Mouse (Mus musculus) hindbrain, embryonic 12.5 days (tissue): ENCODE results near the gene Ppil1. TPM values are rescaled to one million over a fixed set of nuclear protein-coding genes. Genes with fewer than 3 reads are reported as not detected.
A peak's percentile ranks its signal among the peaks of the same experiment; 100 is the strongest.

Source experiments
- ATAC-seq: fragments of 200-750 bp; cut with Nextera tagmentation; 2 replicates; pipeline ENCODE4 v1.8.0; 2017; ENCODE audit warnings: moderate TSS enrichment; ENCODE audit not compliant: low FRiP score
- H3K27ac ChIP-seq: fragments of 300-500 bp; sonication (generic); 2 replicates; pipeline ENCODE4 v1.5.1; 2016; ENCODE audit warnings: mild to moderate bottlenecking
- H3K27me3 ChIP-seq: fragments of 300-500 bp; sonication (generic); 2 replicates; pipeline ENCODE4 v1.6.1; 2016; ENCODE audit warnings: mild to moderate bottlenecking
- H3K36me3 ChIP-seq: fragments of 300-500 bp; sonication (generic); 2 replicates; pipeline ENCODE4 v1.6.1; 2016; ENCODE audit warnings: mild to moderate bottlenecking
- H3K4me1 ChIP-seq: fragments of 300-500 bp; sonication (generic); 2 replicates; pipeline ENCODE4 v1.6.1; 2016
- H3K4me2 ChIP-seq: fragments of 300-500 bp; sonication (generic); replicated peaks from 2 replicates; pipeline ENCODE4 v1.6.1; 2016; ENCODE audit warnings: mild to moderate bottlenecking
- H3K4me3 ChIP-seq: fragments of 300-500 bp; sonication (generic); 2 replicates; pipeline ENCODE4 v1.5.1; 2016; ENCODE audit warnings: mild to moderate bottlenecking
- H3K9ac ChIP-seq: fragments of 300-500 bp; sonication (generic); 2 replicates; pipeline ENCODE4 v1.6.1; 2016; ENCODE audit warnings: mild to moderate bottlenecking, moderate library complexity
- H3K9me3 ChIP-seq: fragments of 300-500 bp; sonication (generic); replicated peaks from 2 replicates; pipeline ENCODE4 v1.6.1; 2016; ENCODE audit warnings: mild to moderate bottlenecking
- WGBS: fragments of 180-500 bp; shearing (Covaris S2); methylation state at CpG from one replicate; pipeline ENCODE4 v1.1.7; 2016; 5-methylcytosine and 5-hydroxymethylcytosine counted together
- polyA plus RNA-seq: library from polyadenylated mRNA; unstranded; fragments of >200 nt; fragmentation: Nextera tagmentation; extraction: Ambion mirVana; gene quantifications from 2 replicates; pipeline ENCODE4 v1.2.1, GENCODE M21; 2016

Ppil1 gene
- polyA plus RNA-seq, 1 experiment from 2014 or later = 105 TPM

DNA sequence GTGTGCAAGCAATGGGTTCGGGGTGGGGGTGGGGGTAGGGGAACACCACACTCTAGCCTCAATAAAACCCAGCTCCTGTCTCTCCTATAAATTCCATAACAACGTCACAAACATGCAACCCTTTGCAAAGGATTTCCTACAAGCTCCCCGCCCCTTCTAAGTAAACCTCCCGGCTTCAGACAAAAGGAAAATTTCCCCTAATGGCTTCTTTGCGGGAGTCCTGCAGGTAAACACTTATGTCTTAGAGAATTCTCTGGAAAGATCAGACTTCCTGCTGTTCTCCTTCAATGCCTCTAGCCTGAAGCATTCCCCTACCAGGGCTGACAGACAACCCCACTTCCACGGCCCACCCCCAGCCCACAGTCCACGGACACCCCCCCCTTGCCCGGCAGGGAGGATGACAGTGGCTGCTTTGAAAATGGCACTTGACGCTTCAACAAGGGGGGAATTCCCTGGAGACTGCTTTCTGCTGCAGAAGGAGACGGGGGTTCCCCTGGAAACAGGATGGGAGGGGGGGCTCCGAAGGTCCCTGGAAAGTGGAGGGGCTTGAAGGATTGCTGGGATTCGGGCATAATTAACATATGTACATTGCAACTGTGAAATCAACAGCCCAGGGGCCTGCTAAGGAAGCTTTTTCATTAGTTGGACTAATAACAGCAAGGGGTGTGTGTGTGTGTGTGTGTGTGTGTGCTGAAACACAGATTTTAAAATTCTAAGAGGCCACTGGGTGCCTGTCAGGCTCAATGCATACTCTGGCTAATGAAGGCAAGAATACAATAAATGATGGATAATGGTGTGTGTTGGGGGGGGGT is 50.4 kb downstream of the Ppil1 start:
- H3K4me2 ChIP-seq = peak overlapping the region; percentile 43
- 7% methylated on average over 12 of the region's 12 CpGs for WGBS
- H3K36me3 ChIP-seq = no peaks in the 10 kb centered on the region
- no peak overlapping the region for H3K4me3 ChIP-seq
- peaks cover 43% of the 10 kb centered on the region for H3K4me1 ChIP-seq
- H3K9ac ChIP-seq = peak overlapping the region; percentile 28; the same call in 1 of the 2 replicates
- peak; percentile 77 for ATAC-seq
- H3K9me3 ChIP-seq = no peaks in the 10 kb centered on the region
- peak overlapping the region; percentile 84 for H3K27ac ChIP-seq
- no peaks in the 10 kb centered on the region for H3K27me3 ChIP-seq

DNA sequence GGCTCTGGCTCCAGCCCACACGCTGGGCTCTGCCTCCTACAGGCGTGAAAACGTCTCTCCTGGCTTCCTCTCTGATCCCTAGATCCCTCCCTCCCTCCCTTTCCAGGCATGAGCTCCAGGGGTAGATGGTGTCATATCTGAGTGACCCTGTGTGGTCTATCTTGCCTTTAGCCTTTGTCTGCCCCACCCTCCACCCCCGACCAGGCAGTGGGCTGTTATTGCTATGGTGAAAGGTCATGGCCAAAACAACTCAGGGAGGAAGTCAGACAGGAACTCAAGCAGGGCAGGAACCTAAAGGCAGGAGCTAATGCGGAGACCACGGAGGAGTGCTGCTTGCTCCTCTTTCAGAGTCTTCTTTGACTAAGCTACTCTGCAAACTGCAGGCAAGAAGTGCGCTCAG is 52.1 kb downstream of the Ppil1 start:
- Histone ChIP-seq H3K9me3 (no peaks in the 10 kb centered on the region), H3K27ac (no peak overlapping the region), H3K4me1 (peaks cover 43% of the 10 kb centered on the region), H3K36me3 (no peaks in the 10 kb centered on the region), H3K4me3 (no peak overlapping the region), H3K27me3 (no peaks in the 10 kb centered on the region), H3K4me2 (no peak overlapping the region), H3K9ac (no peak overlapping the region)
- WGBS = 54% methylated on average over 7 of the region's 7 CpGs
- ATAC-seq = no peak

DNA sequence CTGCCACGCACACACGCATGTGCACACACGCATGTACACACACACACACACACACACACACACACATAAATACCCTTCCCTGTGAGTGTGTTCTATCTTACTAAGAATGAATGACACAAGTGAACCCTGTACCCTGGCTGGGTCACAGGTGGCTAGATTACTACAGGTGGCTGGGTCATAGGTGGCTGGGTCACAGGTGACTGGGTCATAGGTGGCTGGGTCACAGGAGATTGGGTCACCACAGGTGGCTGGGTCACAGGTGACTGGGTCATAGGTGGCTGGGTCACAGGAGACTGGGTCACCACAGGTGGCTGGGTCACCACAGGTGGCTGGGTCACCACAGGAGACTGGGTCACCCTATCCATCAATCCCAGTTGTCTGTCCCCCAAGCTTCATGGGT is 53.9 kb downstream of the Ppil1 start:
- no peaks in the 10 kb centered on the region for H3K27me3 ChIP-seq
- no peak overlapping the region for H3K4me2 ChIP-seq
- H3K4me1 ChIP-seq = peaks cover 35% of the 10 kb centered on the region
- H3K4me3 ChIP-seq = no peak overlapping the region
- no peaks in the 10 kb centered on the region for H3K9me3 ChIP-seq
- no peaks in the 10 kb centered on the region for H3K36me3 ChIP-seq
- ATAC-seq = no peak
- 96% methylated on average over 3 of the region's 3 CpGs for WGBS
- H3K9ac ChIP-seq = no peak overlapping the region
- H3K27ac ChIP-seq = no peak overlapping the region

DNA sequence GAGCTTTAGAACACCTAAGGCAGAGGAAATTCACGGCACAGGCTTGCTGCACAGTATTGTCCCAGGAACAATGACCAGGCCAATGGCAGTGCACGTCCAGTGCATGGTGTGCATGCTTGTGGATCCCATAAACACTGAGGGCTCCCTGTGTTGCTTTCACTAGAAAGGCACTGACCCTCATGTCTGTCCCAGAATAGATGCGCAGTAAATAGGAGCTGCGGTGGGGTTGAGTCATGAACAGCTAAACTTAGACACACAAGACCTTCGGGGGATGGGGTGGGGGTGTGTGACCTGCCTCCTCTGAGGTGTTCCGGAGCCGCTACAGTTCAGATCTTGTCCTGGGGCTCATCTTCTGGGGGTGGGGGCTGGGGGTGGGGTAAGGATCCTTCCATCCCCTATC is 57.9 kb downstream of the Ppil1 start:
- Histone ChIP-seq H3K9ac (no peak overlapping the region), H3K27me3 (no peaks in the 10 kb centered on the region), H3K4me1 (peaks cover 1% of the 10 kb centered on the region), H3K36me3 (no peaks in the 10 kb centered on the region), H3K9me3 (no peaks in the 10 kb centered on the region), H3K27ac (no peak overlapping the region), H3K4me3 (no peak overlapping the region), H3K4me2 (no peak overlapping the region)
- 86% methylated on average over 7 of the region's 7 CpGs for WGBS
- no peak for ATAC-seq

DNA sequence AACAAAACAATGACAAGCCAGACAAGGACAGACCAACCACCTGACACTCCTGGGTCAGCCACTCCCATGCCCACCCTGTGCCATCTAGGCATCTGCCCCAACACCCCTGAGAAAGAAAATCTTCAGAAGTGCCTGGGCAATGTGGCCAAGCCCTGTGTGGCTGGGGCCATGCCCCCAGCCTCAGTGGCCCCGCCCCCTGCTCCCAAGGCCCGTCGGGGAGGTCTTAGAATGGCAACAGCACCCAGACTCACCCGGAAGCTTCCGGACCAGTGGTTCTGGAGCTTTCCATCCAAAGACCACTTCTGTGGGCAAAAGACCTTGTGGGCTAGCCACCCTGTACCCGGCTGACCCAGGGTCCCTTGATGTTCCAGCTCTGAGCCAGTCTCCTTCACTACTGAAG is 61.4 kb downstream of the Ppil1 start:
- Histone ChIP-seq H3K4me3 (no peak overlapping the region), H3K9ac (no peak overlapping the region), H3K4me2 (no peak overlapping the region), H3K27ac (no peak overlapping the region), H3K4me1 (peaks cover 9% of the 10 kb centered on the region), H3K9me3 (no peaks in the 10 kb centered on the region), H3K36me3 (no peaks in the 10 kb centered on the region), H3K27me3 (no peaks in the 10 kb centered on the region)
- WGBS = 89% methylated on average over 6 of the region's 6 CpGs
- ATAC-seq = no peak

Other genes with a start within 250 kb of the Ppil1 start
- 662 and 667 TPM in 2 replicates for gene Srsf3, start 231.6 kb downstream of the Ppil1 start, polyA plus RNA-seq
- 39.0 and 43.6 TPM in 2 replicates for gene Cdkn1a, start 173.2 kb downstream of the Ppil1 start, polyA plus RNA-seq
- gene Rab44, start 150.0 kb downstream of the Ppil1 start, polyA plus RNA-seq = 0.34 and 1.1 TPM in 2 replicates
- gene Cpne5, start 26.0 kb downstream of the Ppil1 start, polyA plus RNA-seq = 6.0 and 6.1 TPM in 2 replicates
- gene BC004004, start 4.6 kb upstream of the Ppil1 start, polyA plus RNA-seq = 72.5 and 76.9 TPM in 2 replicates
- 0.97 and 1.2 TPM in 2 replicates for gene Pi16, start 53.5 kb upstream of the Ppil1 start, polyA plus RNA-seq
- 438 and 466 TPM in 2 replicates for gene Mtch1, start 83.7 kb upstream of the Ppil1 start, polyA plus RNA-seq
- 4.3 and 7.0 TPM in 2 replicates for gene Fgd2, start 96.7 kb upstream of the Ppil1 start, polyA plus RNA-seq
- 17.8 and 19.2 TPM in 2 replicates for gene Pim1, start 226.6 kb upstream of the Ppil1 start, polyA plus RNA-seq